Mouse (Mus musculus): ENCODE results near the gene Gpm6b.

Gpm6b gene

DNA sequence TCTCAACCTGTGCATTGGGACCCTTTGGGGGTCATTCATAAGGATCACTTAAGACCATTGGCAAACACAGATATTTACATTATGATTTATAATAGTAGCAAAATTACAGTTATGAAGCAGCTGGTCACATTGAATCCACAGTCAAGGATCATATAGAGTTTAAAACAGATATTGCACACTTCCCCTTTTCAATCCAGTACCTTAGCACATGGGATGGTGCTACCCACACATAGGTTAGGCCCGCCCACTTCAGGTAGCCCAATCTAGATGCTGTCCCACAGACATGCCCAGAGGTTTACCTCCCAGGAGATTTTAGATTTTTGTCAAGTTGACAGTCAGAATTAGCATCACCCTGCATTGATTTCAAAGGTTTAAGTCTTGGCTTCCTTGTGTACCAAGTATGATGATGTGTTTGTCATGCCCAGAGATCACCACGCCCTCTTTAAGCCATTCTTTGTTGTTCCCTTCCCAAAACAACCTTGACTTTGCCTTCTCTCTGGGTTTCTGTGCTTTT lies 121.3 kb downstream of the Gpm6b start:
- no peak for DNase-seq

- no peak for DNase-seq
Measured at GRCm38 (mm10) chrX:166360455-166360854, 121.7 kb downstream of the Gpm6b start.

GRCm38 (mm10) chrX:166365458-166366213 lies 126.9 kb downstream of the Gpm6b start:
- DNase-seq: no peak

DNA sequence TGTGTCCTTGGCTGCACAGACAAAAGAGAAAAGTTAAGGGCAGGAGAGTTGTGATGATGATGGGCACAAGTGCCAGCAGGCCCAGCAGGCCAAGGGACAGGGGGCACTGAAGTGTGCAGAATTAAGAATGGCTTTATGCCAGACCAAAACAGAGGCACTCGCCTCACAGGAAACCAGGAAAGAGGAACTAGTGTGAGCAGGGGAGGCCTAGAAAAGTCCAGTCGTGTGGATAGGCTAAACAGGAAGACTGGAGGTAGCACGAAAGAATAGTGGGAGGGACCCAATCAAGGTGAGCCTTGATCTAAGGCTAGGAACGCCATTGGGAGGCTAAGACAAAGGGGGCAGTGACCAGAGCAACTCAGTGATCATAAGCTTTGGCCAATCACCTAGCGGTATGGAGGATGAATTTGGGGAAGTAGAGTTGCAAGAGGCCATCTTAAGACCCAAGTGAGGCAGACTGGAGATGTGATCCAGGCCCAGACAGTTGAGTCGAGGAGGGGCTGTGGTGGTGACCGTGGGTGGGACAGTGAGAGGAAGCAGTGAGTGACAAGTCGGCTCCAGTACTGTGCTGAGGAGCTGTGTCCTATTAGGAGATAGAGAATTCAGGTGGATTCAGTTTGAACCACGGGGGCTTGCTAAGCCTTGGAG lies 138.1 kb downstream of the Gpm6b start:
- no peak for DNase-seq

- DNase-seq: no peak
Measured at GRCm38 (mm10) chrX:166378652-166379051, 139.9 kb downstream of the Gpm6b start.

- DNase-seq: peak in 1 of 2 experiments; percentile 14
Measured at GRCm38 (mm10) chrX:166383606-166384005, 144.9 kb downstream of the Gpm6b start.

DNA sequence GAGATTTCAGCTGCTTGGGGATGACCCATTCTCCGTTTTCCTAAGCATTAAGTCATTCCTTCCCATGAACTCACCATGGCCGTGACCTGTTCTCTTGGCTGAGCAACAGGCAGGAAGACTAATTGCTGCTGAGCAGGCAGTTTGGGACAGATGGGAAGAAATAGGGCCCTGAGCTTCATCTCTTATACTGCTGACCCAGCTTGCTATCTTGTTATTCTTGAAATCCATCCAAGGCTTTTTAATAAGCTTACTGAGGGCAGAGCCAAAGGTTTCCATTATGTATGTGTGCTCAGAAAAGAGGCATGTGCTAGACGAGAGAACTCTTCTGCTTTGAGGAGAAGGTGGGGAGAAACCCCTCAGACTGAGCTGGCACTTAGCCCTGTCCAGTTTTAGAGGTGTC lies 146.2 kb downstream of the Gpm6b start:
- peak; percentile 33 to 53 for DNase-seq

DNA sequence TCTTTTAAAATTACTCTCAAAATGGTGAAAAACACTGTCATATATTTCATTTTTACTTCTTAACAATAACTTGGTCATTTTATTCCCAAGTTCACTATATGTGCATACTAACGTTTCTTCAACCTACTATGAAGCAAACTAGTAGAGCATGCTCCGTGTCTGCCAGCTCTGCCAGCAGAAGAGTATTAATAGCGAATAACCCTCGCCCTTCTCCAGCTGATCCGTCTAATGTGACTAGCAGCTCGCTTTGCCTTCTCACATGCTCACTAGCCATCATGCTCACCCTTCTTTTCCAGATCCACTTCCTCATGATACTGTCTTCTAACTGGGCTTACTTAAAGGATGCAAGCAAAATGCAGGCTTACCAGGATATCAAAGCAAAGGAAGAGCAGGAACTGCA lies 147.9 kb downstream of the Gpm6b start:
- DNase-seq: no peak

DNA sequence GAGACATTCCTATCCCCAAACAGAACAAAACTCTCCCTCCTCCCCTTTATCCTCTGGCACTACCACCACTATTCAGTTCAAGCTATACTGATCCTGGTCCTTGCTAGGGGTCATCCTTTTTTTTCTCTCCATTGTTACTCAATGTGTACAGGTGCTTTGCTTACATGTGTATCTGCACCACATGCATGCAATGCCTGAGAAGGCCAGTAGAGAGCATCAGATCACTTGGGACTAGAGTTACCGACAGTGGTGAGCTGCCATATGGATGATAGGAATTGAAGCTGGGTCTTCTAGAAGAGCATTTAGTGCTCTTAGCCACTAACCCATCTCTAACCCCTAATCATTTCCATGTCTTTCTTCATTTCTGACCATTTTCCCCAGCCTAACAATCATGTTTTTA lies 155.0 kb downstream of the Gpm6b start:
- peak in 1 of 2 experiments; percentile 7 for DNase-seq

- no peak for DNase-seq
Measured at GRCm38 (mm10) chrX:166407865-166408264, 169.2 kb downstream of the Gpm6b start.

DNA sequence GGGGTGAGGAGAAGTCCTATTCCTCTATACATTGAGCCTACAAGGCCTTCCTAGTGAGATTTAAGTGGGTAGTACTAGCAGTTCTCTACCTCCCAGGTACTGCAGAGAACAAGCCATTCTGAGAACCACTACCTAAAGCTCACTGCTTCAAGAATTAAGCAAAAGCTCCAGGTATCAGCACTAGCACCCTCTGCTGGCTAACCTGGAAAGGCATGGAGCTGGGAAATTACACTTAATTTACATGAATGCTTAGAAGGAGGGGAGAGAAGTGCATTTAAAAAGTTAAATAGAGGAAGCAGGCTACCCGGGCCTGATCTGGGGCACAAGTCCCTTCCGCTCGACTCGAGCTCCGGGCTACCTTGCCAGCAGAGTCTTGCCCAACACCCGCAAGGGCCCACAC lies 177.5 kb downstream of the Gpm6b start:
- peak; percentile 21 to 57 for DNase-seq

DNA sequence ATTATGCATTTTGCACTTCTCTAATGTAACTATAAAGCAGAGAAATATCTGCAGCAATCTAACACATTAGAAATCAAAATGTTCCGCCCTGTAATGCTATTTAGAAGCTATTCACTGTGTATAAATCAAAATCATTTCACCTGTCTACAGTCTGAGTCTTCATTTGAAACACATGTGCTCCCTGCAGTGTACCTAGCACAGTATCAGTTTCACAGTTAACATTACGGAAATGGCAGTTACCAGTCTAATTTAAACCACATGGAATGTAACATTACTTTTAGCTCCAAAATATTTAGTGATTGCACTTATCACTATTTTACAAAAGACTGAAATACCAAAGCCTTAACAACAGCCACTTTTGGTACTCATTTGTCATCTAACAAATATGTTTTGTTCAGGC lies 196.1 kb downstream of the Gpm6b start:
- DNase-seq: no peak

All from kidney, postnatal 36 days (tissue).